Mouse (Mus musculus) neutrophil, adult 5-6 weeks (primary cell): ENCODE results near the gene Chic2. TPM values are rescaled to one million over a fixed set of nuclear protein-coding genes. Genes with fewer than 3 reads are reported as not detected.

Experiments used
- ATAC-seq: fragments of 151-379, 151-347 bp; 2 replicates; pipeline ENCODE4 v1.8.0; 2017; ENCODE audit warnings: mild to moderate bottlenecking, moderate TSS enrichment; ENCODE audit not compliant: insufficient number of reproducible peaks, poor library complexity, low FRiP score, severe bottlenecking; ENCODE audit errors: extremely low read depth
- total RNA-seq: library from RNA; stranded (forward); fragments of 200-1000 nt; gene quantifications from 2 replicates; pipeline ENCODE4 v1.2.3, GENCODE M21; 2017

Chic2 gene
- total RNA-seq, 1 experiment from 2014 or later: 88.6 TPM

- ATAC-seq: no peak
These were observed 49.6 kb downstream of the Chic2 start for GRCm38 (mm10) chr5:74994947-74995346.

GRCm38 (mm10) chr5:74984101-74984500 lies 60.5 kb downstream of the Chic2 start:
- no peak for ATAC-seq

GRCm38 (mm10) chr5:74980574-74980973 lies 64.0 kb downstream of the Chic2 start:
- no peak for ATAC-seq

- ATAC-seq: no peak
These were observed 64.4 kb downstream of the Chic2 start for GRCm38 (mm10) chr5:74980154-74980553.

GRCm38 (mm10) chr5:74979586-74979985 lies 65.0 kb downstream of the Chic2 start:
- ATAC-seq: no peak

- ATAC-seq: no peak
These were observed 69.1 kb downstream of the Chic2 start for GRCm38 (mm10) chr5:74975507-74975906.

GRCm38 (mm10) chr5:74974726-74975411 lies 69.7 kb downstream of the Chic2 start:
- no peak for ATAC-seq

- no peak for ATAC-seq
These were observed 70.5 kb downstream of the Chic2 start for GRCm38 (mm10) chr5:74974061-74974581.

GRCm38 (mm10) chr5:74971418-74971817 lies 73.2 kb downstream of the Chic2 start:
- ATAC-seq: no peak

- ATAC-seq: no peak
These were observed 75.2 kb downstream of the Chic2 start for GRCm38 (mm10) chr5:74969341-74969740.

- ATAC-seq: no peak
These were observed 76.7 kb downstream of the Chic2 start for GRCm38 (mm10) chr5:74967882-74968281.

GRCm38 (mm10) chr5:74966891-74967290 lies 77.7 kb downstream of the Chic2 start:
- ATAC-seq: no peak

GRCm38 (mm10) chr5:74962771-74963170 lies 81.8 kb downstream of the Chic2 start:
- peak; percentile 19; the same call in 1 of the 2 replicates for ATAC-seq

- ATAC-seq: no peak
These were observed 83.6 kb downstream of the Chic2 start for GRCm38 (mm10) chr5:74960840-74961543.

- no peak for ATAC-seq
These were observed 84.3 kb downstream of the Chic2 start for GRCm38 (mm10) chr5:74960306-74960705.

GRCm38 (mm10) chr5:74957293-74958076 lies 87.1 kb downstream of the Chic2 start:
- ATAC-seq: no peak

GRCm38 (mm10) chr5:74956335-74956734 lies 88.2 kb downstream of the Chic2 start:
- ATAC-seq: no peak

- ATAC-seq: no peak
These were observed 89.0 kb downstream of the Chic2 start for GRCm38 (mm10) chr5:74955565-74955964.

- no peak for ATAC-seq
These were observed 91.6 kb downstream of the Chic2 start for GRCm38 (mm10) chr5:74952938-74953337.
